ENCODE assay signal across 24 mouse cellular contexts in the genomic region with DNA sequence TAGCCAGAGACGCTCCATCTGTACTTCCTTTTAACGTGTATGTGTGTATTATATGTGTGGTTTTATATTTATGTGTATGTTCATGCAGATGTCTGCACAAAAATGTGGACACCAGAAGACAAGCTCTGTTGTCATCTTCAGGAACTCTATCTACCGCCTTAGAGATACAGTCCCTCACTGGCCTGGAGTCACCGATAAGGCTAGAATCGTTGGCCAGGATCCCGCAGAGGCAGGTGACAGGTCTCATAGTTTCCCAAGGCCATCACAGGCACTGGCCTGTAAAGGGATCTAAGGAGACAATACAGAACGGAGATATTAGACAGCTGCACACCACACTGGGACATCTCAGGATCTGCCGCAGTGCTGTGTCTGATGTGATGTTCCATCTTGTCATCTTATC. TPM values are rescaled to one million over a fixed set of nuclear protein-coding genes. Genes with fewer than 3 reads are reported as not detected.
A peak's percentile ranks its signal among the peaks of the same experiment; 100 is the strongest.
DNase-seq lines count a peak whose midpoint lies in the region; ATAC-seq and TF ChIP-seq lines count a peak whose summit lies in the region.
"Had no signal": no experiment of that assay in that cellular context is flagged by ENCODE, and none has a peak within 500 bp of the region (broad histone marks: within the 10 kb centered on the region; RNA-seq: fewer than 3 reads in every experiment).

No protein-coding gene starts in this region.

- ATAC-seq in liver, embryonic 16.5 days (ENCODE audit: low read depth), result peak; percentile 47
- ATAC-seq in intestine, postnatal 0 days, result no peak
- ATAC-seq: lung, postnatal 0 days had no signal

- H3K9ac ChIP-seq in liver, embryonic 16.5 days (ENCODE audit: low read depth, low read length), result peak overlapping the region; percentile 58
- no peak overlapping the region for H3K9ac ChIP-seq in intestine, postnatal 0 days (ENCODE audit: low read depth, low read length)
- H3K9ac ChIP-seq: forebrain, embryonic 12.5 days; midbrain, embryonic 12.5 days had no signal

- DNase-seq in spleen, adult 12 weeks (ENCODE audit: low spot score), result peak; percentile 66
- no peak for DNase-seq in spleen, adult 18-20 months
- DNase-seq in liver, result peak; percentile 80
- DNase-seq in spleen, postnatal 36 days (ENCODE audit: low spot score in 2 of 2), result peak; percentile 48 to 74
- DNase-seq in urinary bladder, postnatal 10 days (ENCODE audit: low spot score), result no peak
- no peak for DNase-seq in frontal cortex, postnatal 25 days (ENCODE audit: low spot score in 2 of 2)
- DNase-seq: adrenal gland, postnatal 36 days; cerebellum, adult 11-12 months; gastrocnemius, adult 2 months; kidney, adult 11 months; kidney, postnatal 10 days; thymus, postnatal 25 days had no signal

- 39% methylated on average over 8 of the region's 8 CpGs for WGBS in liver, embryonic 16.5 days (ENCODE audit: insufficient replicate concordance)
- WGBS in intestine, postnatal 0 days, result 88% methylated on average over 8 of the region's 8 CpGs

- H3K9me3 ChIP-seq in liver, embryonic 16.5 days (replicated peaks; ENCODE audit: control insufficient read depth, low read length), result no peaks in the 10 kb centered on the region
- H3K9me3 ChIP-seq in intestine, postnatal 0 days (ENCODE audit: control insufficient read depth), result no peaks in the 10 kb centered on the region
- H3K9me3 ChIP-seq: embryonic facial prominence, embryonic 10.5 days; forebrain, embryonic 12.5 days; limb, embryonic 10.5 days had no signal

- peak overlapping the region; percentile 61 for H3K4me2 ChIP-seq in liver, embryonic 16.5 days (ENCODE audit: low read depth, low read length)
- no peak overlapping the region for H3K4me2 ChIP-seq in intestine, postnatal 0 days (replicated peaks; ENCODE audit: low read depth)
- H3K4me2 ChIP-seq: forebrain, embryonic 12.5 days; heart, embryonic 11.5 days; midbrain, embryonic 12.5 days had no signal

- H3K27ac ChIP-seq in liver, embryonic 16.5 days (ENCODE audit: low read length), result peak overlapping the region; percentile 100
- H3K27ac ChIP-seq in intestine, postnatal 0 days (ENCODE audit: low read depth, low read length), result no peak overlapping the region
- H3K27ac ChIP-seq: embryonic facial prominence, embryonic 10.5 days; forebrain, embryonic 12.5 days; gastrocnemius, adult 2 months; hindbrain, embryonic 10.5 days; limb, embryonic 10.5 days; midbrain, embryonic 12.5 days had no signal

- H3K4me3 ChIP-seq in liver, embryonic 16.5 days (ENCODE audit: low read depth, low read length), result no peak overlapping the region
- no peak overlapping the region for H3K4me3 ChIP-seq in intestine, postnatal 0 days (ENCODE audit: low read depth, low read length)
- H3K4me3 ChIP-seq: embryonic facial prominence, embryonic 10.5 days; forebrain, embryonic 12.5 days; gastrocnemius, adult 2 months; hindbrain, embryonic 10.5 days; limb, embryonic 10.5 days; midbrain, embryonic 12.5 days had no signal

- no peak for TF ChIP-seq CTCF in intestine, postnatal 0 days (IDR thresholded peaks at IDR 0.05; ENCODE audit: low read depth)

- no peaks in the 10 kb centered on the region for H3K27me3 ChIP-seq in liver, embryonic 16.5 days (ENCODE audit: control insufficient read depth, insufficient read depth, low read depth, low read length)
- no peaks in the 10 kb centered on the region for H3K27me3 ChIP-seq in intestine, postnatal 0 days (replicated peaks; ENCODE audit: control insufficient read depth, insufficient read depth, low read length)
- H3K27me3 ChIP-seq: forebrain, embryonic 12.5 days; midbrain, embryonic 12.5 days had no signal

- H3K36me3 ChIP-seq in liver, embryonic 16.5 days (ENCODE audit: control insufficient read depth, insufficient read depth), result no peaks in the 10 kb centered on the region; the same call in 1 of the 2 replicates
- H3K36me3 ChIP-seq in intestine, postnatal 0 days (ENCODE audit: control insufficient read depth, insufficient read depth), result no peaks in the 10 kb centered on the region
- H3K36me3 ChIP-seq: embryonic facial prominence, embryonic 10.5 days; forebrain, embryonic 12.5 days; hindbrain, embryonic 10.5 days; limb, embryonic 10.5 days; midbrain, embryonic 12.5 days had no signal

- H3K4me1 ChIP-seq in liver, embryonic 16.5 days (ENCODE audit: control insufficient read depth, low read depth, low read length), result peaks cover 50% of the 10 kb centered on the region
- no peaks in the 10 kb centered on the region for H3K4me1 ChIP-seq in intestine, postnatal 0 days (replicated peaks; ENCODE audit: control insufficient read depth, insufficient read depth, low read length)
- H3K4me1 ChIP-seq: embryonic facial prominence, embryonic 10.5 days; forebrain, embryonic 12.5 days; hindbrain, embryonic 10.5 days; limb, embryonic 10.5 days; midbrain, embryonic 12.5 days had no signal

RNA-seq across cellular contexts. Expression of gene Cldn13, which starts 5.8 kb away (rescaled TPM):
- 258 and 277 TPM in 2 replicates for polyA plus RNA-seq in liver, embryonic 16.5 days (2015; fragmentation: Nextera tagmentation; extraction: Ambion mirVana)
- not detected in 2 replicates for polyA plus RNA-seq in intestine, postnatal 0 days (2015; fragmentation: Nextera tagmentation; extraction: Ambion mirVana)
- polyA plus RNA-seq: cortical plate, adult 2 months; liver, adult 2 months had no signal

RNA-seq across cellular contexts. Expression of gene Mettl27, which starts 11.1 kb away (rescaled TPM):
- polyA plus RNA-seq in liver, embryonic 16.5 days (2015; fragmentation: Nextera tagmentation; extraction: Ambion mirVana), result 20.8 and 25.3 TPM in 2 replicates
- polyA plus RNA-seq in intestine, postnatal 0 days (2015; fragmentation: Nextera tagmentation; extraction: Ambion mirVana), result 30.3 and 31.4 TPM in 2 replicates

RNA-seq across cellular contexts. Expression of gene Tmem270, which starts 14.6 kb away (rescaled TPM):
- 0.09 and 0.12 TPM in 2 replicates for polyA plus RNA-seq in liver, embryonic 16.5 days (2015; fragmentation: Nextera tagmentation; extraction: Ambion mirVana)
- not detected in 2 replicates for polyA plus RNA-seq in intestine, postnatal 0 days (2015; fragmentation: Nextera tagmentation; extraction: Ambion mirVana)
- polyA plus RNA-seq: cortical plate, adult 2 months; embryonic facial prominence, embryonic 10.5 days; forebrain, embryonic 12.5 days; heart, embryonic 11.5 days; heart, postnatal 0 days; hindbrain, embryonic 10.5 days; limb, embryonic 10.5 days; liver, adult 2 months; lung, postnatal 0 days; midbrain, embryonic 12.5 days had no signal

RNA-seq across cellular contexts. Expression of gene Cldn4, which starts 25.6 kb away (rescaled TPM):
- polyA plus RNA-seq in liver, embryonic 16.5 days (2015; fragmentation: Nextera tagmentation; extraction: Ambion mirVana), result 0.28 and 0.71 TPM in 2 replicates
- 62.1 and 76.6 TPM in 2 replicates for polyA plus RNA-seq in intestine, postnatal 0 days (2015; fragmentation: Nextera tagmentation; extraction: Ambion mirVana)
- polyA plus RNA-seq: heart, postnatal 0 days had no signal

Comparison
In these comparisons a context has a peak if more than half of its experiments do, and no peak if none do; other contexts are left out.
1. DNase-seq: peak in spleen, adult 12 weeks (single experiment), liver (single experiment) and spleen, postnatal 36 days (2 of 2); none in spleen, adult 18-20 months (0 of 2), urinary bladder, postnatal 10 days (single experiment) and frontal cortex, postnatal 25 days (0 of 2).
2. RNA of gene Cldn13, which starts 5.8 kb away (polyA plus RNA-seq): 258 to 277 TPM in liver, embryonic 16.5 days; not detected in intestine, postnatal 0 days; every median in the first group is over 100 times any median in the second.